Mouse (Mus musculus) layer of hippocampus, adult 9-11 months (tissue): Measurements from ENCODE around the gene Prdm16.

Source experiments
- DNase-seq: peaks from one replicate; pipeline ENCODE4 v3.0.0; 2022

The Prdm16 gene

DNA sequence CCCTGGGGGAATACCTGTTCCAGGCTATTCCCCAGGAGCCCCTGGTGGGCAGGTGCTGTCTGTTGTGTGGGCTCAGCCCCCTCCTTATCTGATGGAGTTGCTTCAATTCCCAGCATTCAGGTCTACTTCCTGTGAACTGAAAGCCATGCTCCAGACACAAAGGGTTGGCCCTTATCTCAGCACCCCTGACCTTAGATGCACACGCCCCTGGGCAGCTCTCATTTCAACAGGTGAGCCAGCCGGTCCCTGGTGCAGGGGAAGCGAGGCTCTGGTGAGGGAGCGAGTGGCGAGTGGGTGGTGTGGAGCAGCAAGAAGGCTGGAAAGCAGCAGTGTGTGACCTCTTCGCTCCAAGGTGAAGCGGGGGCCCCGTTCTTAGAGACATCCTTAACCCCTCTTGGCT is 226.1 kb downstream of the Prdm16 start:
- DNase-seq, result no peak

DNA sequence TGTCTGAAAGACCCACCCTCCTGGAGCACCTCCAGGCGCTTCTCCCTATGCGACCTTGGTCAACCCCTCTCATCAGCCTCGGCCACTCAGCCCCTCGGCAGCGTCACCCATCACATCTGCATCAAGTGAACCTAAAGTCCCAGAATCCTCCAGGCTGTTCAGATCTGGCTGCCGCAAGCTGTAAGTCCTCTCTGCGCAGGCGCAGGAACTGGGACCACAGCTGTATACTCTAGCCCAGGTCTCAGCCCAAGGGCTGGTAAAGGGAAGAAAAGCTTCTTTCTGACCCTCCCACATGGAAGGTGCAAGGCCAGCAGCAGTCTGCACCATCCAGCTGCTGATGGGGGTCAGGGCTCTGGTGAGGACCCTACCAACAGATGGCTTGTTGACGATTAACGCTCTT is 226.8 kb downstream of the Prdm16 start:
- no peak for DNase-seq

DNA sequence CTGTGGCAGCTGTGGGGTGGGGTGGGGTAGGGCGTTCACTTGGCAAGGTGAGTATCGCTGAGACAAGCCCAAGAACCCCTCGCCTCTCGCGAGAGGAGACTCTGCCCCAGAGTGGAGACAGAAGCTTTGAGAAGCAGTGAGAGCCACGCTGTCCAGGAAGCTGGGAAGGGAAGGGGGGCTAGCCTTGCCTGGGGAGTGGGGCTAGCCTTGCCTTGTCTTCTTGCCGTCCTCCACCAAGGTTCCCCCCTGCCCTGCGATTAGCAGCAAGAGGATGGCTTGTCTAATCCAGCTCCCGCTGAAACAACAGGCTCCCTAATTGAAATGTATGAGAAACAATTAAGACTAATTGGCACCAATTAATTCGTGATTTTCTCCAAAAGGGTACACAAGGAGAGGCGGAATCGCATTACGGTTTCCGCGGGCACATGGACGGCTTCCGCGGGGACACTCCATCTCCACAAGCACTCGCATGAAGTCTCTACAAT is 227.4 kb downstream of the Prdm16 start:
- DNase-seq, result no peak

DNA sequence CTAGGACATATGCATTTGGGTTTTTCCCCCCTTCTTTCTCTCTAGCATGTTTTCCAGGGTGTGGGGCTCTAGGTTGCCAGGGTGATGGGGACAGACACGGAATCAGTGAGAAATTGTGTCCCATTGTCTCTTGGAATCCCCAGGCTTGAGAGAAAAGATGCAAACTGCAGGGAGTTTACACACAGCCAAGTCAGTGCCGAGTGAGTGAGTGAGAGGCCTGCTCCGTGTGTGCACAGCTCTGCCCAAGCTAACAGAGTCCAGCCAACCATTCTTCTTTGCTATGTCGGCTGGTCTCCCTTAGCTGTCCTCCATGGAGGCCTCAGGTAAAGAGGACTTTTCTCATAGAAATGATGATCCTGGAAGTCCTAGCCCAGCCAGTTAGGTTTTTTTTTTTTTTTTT is 233.7 kb downstream of the Prdm16 start:
- no peak for DNase-seq

DNA sequence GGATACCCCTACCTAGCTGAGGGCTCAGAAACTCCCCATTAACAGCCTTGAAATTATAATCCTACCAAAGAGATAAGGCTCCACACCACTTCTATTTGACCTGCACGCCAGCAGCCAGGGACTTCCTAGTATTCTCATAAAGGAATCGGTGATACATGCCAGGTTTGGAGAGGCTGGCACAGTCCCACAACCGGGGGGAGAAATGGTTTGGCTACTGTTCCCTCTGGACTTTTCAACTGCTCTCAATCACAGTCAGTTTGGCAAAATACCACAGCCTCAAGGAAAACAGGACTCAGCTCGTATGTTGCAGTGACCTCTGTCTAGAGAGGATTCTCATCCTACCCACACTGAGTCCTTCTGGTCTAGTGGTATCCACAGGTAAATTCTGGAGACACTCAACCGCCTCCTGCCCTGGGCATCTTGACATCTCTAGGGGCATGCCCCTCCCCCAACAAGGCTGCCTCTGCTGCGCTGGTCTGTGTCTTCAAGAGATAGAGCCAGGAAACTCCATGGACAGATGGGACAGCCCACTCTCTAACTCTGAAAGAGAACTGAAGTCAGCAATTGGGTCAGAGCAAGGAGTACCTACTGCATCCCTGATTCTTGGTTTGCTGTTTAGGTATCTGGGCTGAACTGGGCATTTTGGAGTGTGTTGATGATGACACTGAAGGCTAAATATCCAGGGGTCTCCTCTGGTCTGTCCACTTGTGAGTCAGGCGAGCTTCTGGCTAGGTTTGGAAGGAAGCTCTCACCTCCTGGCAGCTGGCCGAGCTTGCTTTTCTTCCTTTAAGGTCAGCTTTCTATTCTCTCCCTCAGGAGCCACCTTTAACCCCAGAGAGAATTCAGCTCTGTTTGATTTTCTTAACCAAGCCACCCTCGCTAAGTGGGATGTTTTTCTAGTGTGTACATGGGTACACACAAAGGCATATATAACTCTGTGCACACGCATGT is 234.4 kb downstream of the Prdm16 start:
- no peak for DNase-seq

DNA sequence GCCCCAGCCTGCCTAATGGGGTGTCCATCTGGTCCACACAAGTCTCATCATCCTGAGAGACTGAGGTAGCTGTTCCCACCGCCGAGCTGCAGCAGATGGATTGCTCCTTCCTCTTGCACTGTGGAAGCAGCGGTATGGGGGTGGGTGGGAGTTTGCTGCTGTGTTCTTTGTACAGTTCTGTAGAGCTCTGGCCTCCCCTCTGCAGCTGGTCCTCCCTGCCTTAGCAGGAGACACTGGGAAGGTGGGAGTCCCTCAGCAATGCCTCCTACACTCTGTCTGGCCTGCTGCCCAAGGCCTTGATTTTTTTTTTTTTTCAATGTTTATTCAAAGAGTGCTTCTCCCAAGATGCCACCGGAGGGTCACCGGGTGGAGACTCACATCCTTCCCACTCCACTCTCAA is 235.3 kb downstream of the Prdm16 start:
- peak; percentile 35 for DNase-seq

DNA sequence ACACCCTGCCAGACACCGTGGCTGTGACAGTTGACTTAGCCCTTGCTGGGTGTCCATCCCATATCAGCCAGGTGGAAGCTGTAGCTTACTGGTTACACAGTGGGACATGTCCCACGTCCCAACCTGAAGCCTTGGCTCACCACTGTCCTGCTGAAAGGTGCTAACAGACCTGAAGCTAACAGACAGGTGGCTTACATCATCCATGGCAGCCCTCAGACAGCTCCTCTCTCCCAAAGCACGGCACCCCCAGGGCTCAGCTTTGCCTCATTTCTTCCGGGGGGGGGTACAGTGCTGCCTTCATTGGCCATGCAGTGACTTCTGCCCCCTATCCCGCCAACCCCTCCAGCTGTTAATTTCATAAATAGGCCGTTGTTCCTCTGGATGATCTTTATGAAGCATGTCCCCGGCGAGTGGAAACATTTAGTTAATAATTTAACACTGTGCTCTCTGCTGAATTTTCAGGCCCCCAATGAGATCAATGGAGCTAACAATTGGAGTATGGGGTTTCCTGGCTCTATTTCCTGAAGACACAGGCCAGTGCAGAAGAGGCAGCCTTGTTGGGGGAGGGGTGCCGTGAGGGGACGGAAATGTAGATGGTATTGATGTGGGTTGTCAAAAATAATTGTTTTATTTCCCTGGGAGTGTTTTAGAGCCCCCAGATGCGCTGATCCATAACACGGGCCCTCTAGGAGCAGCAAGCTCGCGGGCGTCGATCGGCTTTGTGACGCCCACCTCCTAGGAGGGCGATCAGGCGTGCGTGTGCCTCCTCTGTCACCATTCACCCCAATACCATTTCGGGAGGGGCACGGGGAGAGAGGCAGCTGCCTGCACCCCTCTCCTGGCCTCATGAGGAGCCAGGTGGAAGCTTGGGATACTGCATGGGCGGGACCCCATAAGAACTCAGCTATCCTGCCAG is 236.2 kb downstream of the Prdm16 start:
- DNase-seq, result no peak

DNA sequence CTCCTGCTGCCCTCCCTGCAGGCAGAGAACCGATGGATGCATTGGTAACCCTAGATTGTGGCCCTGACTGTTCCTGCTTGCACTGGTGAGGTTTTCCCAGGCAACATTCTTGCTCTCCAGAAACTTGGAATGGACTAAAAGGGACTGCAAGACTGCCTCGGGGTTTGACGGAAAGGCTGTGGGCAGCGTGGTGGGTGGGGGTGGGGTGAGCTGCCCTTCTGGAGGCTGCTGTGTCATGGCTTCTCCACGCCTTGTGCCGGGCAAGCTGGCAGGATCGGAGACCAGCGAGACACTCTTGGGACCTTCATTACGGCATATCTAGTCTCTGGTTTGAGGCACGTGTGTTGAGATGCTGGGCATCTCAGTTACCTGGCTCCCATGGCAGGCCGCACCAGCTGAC is 237.0 kb downstream of the Prdm16 start:
- DNase-seq, result no peak

DNA sequence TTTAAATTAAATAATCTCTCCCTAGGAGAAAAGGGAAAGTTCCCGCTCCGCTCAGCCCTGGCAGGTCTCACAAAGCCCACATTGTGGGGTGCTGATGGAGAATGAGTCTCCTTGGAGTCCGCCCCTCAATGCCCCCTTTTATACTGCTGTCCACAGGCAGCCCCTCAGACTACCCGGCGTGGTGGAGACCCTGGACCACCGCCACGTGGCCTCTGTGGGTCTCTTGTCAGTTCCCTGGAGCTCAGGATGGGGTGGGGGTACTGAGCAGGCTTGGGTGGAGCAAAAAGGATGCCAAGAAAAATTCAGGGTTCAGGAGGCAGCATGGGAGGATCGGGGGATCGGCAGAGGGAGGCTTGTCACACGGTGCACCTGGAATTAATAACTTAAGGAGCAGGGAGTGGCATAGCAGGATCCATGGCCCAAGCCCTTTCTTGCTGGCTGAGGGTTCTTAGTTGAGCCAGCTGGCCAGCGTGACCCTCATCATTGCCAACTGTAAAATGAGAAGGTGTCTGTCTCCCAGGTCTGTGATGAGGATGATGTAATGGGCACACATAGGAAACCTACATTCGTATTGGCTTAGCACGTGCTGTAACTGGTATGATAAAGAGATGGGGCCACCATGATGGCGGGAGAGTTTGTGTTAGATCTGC is 239.9 kb downstream of the Prdm16 start:
- DNase-seq, result no peak

DNA sequence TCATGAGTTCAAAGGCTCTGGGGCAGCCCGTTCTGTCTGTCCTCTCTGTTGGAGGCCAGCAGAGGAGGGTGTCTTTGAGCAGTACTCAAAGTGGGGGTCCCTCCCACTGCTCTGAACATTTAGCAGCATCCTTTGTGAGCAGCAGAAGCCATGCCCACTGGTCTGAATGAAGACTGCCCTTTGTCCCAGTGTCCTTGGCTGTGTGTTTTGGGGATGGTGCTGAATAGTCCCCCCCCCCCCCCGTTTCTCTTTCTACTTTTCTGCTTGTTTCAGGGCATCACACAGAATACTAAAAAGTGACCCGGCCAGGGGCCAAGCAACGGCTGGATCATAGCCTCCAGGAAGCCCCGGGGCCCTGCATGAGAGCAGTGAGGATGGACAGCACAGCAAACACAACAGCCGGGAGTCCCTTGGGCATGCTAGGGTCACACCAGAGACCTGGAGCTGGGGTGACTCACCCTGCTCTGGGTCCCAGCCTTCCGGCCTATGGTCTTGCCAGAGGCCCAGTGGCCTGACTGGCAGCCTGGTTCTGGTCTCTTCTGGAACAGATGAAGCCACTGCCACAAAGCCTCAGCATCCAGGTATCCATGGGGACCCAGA is 242.4 kb downstream of the Prdm16 start:
- peak; percentile 52 for DNase-seq

DNA sequence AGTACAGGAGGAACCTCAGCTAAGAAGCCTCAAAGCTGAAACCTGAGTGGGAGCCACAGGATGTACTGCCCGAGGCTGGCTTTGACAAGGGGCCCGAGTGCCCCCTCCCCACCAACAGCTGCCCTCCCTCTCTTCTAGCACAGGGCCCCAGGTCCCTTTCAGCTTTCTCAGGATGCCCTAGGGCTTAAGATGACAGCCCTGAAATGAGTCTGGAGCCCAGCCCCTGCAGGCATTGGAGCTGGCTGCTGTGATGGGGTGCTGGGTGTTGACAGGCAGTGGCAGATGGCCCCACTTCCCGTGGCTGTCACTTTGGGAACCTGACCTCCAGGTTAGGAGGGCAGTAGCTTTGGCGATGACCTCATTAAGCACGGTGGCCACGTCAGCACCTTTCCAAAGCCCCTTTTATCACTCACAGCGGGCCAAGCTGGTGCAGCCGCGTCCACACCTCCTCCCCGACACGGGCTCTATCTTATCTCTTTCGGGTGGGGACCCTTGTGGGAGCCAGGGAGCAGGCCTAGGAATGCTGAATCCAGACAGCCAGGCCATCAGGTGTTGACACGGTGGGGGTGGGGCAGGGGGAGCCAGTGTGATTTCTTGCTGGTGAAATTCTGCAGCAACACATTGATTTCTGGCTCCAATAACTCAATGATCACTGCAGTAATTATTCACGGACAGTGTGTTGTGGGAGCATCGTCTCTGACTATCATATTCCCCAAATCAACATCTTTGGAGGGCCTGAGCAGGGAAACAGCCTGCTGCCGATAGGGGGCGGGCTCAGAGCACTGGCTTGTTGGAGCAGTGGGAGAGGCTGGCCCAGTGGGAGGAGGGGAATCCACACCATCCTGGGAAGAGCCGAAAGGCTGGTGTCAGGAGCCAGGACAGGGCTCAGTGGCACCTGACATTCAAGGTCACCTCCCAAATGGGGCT is 243.2 kb downstream of the Prdm16 start:
- DNase-seq, result peak; percentile 44

DNA sequence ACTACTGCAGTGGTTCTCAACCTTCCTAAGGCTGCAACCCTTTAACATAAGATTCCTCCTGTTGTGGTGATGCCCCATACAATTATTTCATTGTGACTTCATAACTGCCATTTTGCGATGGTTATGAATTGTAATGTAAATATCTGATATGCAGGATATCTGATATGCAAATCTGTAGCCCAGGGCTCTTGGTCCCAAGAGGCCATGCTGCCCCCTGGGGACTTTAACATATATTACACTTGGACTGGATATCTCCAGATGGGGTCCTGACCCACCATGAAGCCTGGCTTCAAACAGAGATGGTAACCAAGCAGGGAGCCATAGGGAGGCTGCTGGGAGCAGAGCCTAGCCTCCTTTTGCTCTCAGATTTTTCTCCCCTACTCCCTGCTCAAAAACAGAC is 244.0 kb downstream of the Prdm16 start:
- no peak for DNase-seq

DNA sequence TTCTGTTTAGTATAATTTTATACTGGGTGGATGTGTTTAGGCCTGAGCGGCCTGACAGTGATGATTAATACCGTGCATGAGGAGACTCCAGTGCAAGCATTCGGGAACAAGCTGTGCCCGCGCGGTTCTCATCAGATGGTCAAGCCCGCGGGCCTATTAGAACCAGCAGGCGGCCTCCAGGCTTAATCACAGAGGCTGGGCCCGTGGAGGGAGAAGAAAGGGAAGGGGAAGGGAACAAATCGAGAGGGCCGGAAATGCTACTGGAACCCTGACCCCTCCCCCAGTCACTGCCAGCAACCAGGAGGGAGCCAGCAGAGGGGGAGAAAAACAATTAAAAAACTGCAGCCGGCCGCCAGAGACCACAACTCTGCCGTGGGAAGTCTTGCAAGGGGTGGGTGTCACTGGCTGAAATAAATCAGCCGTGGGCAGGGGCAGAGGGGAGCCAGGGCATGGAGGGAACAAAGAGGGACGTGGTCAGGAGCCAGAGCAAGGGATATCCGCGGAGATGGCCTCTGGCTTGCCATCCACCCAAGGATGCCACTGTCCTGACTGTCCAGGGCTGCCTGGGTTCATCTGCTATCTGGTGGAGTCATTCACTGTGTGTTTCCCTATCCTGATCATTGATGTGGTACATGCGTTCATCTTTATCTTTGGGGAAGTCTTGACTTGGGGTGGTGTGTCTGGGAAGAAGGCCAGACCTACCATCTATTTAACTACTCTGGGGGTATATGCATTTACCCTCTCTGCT is 246.2 kb downstream of the Prdm16 start:
- DNase-seq, result peak; percentile 41

DNA sequence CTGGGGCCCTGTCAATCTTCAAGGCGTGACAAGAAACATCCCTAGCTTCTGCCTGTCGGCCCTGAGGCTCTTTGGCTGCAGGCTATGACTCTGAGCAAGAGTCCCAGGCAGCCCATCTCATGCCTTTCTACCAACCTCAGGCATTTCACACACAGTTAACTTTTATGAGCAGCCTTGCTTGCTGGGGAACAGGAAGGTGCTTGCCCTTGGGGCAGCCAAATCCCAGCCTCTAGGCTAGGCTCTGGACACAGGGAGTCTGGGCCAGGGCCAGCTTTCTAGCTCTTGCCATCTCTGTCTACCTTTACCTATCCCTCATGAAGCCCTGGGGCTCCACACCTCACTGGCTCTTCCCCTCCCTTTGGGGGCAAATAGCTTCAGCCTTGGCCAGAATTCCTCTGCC is 247.0 kb downstream of the Prdm16 start:
- no peak for DNase-seq

DNA sequence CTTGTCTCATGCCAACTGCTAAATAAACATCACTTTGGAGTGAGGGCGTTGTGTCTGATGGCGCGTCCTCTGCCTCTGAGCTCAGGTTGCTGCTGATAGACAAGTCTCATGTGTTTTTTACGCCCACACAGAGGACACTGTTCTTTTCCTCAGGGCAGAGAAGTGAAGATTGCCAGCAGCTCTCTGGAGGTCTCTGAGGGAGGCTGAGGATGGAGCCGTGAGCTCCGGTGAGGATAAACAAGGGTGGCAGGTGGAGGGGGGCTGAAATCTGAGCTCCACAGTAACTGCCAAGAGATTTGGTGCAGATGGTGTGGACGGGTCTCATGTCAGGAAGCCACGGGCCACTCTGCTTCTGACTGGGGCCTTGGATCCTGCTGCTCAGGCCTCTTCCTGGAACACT is 249.9 kb downstream of the Prdm16 start:
- DNase-seq, result no peak

DNA sequence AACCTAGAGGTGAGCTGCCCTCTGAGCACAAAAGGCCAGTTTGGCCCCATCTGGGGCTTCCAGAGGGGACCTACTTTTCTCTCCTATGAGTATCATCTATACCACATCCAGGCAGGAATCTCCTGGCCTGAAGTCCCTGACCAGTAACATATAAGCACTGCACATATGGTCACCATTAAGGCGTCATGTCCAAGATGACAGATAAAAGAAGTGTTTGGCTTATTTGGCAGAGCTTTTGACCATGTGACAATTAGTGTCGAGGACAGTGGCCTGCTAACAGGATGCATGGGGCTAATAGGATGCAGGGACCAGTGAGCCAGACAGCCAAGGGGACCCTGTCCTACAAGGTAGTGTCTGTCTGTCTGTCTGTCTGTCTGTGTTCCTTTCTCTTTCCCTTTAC is 250.8 kb downstream of the Prdm16 start:
- no peak for DNase-seq

DNA sequence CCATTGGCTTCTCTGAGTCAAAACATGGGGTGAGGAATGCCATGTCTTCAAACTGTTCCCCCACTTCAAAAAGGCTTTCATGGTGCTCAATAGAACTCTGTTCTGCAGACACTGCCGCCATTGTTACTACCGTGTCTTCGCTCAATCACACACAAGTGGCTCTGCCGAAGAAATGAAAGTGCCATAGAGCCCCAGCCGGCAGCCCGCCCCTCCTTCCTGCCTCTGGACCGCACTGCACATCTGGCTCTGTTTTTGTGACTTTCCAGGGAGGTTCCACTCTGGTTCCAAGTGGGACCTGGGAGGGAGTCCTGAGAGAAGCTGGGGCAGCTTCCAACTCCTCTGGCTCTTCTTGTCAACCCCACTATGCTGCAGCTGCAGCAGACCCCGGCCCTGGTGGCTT is 251.5 kb downstream of the Prdm16 start:
- DNase-seq, result no peak

DNA sequence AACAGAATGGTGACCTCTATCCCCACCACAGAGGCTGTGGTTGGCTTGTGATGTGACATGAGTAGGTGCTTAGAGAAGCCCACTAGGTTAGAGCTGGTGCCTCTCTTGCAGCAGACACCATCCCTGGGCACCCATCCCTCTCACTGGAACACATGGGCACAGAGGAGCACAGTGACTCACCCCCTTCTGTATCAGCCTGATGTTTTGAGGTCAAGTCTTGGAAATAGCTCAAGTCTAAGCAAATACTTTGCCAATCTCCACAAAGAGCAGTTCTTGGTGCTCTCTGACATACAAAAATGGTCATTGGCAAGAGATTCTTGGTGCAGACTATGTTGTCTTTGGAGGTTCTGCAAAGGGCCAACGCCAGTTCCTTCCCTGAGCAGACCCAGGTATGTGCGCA is 257.8 kb downstream of the Prdm16 start:
- no peak for DNase-seq

DNA sequence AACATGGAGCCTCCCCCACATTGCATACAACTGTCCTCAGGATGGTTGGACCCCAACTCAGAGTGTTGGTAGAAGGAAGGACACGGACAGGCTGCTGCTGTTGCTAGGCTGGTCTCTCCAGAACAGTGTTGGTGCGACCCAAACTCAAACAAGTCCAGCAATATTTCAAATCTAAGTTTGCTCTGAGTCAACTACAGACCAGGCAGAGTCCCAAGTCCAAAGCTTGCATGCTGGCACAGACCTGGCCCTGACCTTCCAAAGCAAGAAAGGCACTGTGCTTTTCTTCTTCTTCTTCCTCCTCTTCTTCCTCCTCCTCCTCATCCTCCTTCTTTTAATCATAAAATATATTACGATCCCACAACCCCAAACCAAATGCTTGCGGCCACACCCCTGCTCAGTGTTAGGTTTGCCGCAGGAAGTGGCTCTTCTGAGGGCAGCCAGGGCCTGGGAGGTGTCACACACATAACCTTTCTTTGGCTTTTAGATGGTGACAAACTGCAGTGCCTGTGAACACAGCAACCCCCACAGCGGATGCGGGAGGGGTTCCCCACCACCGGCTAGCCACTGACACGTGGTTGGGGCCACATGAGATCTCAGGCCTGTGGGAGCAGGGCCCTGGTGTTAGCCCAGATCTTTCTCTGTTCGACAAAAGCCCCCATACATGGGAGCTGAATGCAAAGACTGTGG is 260.6 kb downstream of the Prdm16 start:
- DNase-seq, result no peak

DNA sequence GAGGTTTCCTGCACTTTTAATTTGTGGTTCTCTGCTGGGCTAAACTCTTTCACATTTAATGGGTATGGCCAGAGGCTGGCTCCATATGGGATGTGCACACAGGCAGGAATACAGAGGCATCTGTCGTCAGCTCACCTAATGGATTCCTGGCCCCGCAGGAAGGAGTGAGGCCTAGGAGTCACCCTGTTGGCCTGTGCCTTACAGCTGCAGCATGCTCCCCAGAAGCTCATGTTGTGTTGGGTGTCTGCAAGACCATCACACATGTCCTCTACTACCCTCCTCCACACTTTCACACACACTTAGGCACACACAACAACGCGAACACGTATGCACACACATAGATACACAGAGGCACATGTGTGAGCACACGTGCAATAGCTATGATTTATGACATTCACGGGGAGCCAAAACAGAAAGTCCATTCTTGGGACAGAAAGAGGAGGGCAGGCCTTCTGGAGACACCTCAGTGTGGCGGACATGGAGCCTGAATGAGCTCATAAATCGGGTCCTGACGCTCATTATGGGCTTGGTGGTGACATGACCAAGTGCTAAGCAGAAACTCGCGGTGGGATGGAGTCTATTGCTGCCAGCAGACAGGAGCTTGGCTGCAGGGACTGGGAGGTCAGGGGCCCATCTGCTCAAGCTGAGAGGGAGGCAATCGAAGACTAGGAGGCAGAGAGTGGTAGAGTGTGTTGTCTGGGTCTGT is 265.0 kb downstream of the Prdm16 start:
- DNase-seq, result no peak
